Mouse (Mus musculus): ENCODE data around the gene Ppm1n. TPM values are rescaled to one million over a fixed set of nuclear protein-coding genes. Genes with fewer than 3 reads are reported as not detected.

Gene Ppm1n
- not detected in 2 replicates for polyA plus RNA-seq (2015; fragmentation: Nextera tagmentation; extraction: Ambion mirVana)

GRCm38 (mm10) chr7:19279581-19280114 lies at the start of gene Ppm1n:
Gene Ppm1n, minus strand, starts transcription at chr7:19280064.
- Histone ChIP-seq H3K4me1 (replicated peaks; ENCODE audit: control insufficient read depth, insufficient read depth, low read length) (peaks cover 13% of the 10 kb centered on the region), H3K36me3 (ENCODE audit: control insufficient read depth, insufficient read depth, low read length) (no peaks in the 10 kb centered on the region), H3K27ac (ENCODE audit: low read length) (no peak within 1 kb of the TSS), H3K4me3 (ENCODE audit: low read length) (peak within 1 kb of the TSS; percentile 24), H3K9me3 (ENCODE audit: control insufficient read depth, low read length) (no peaks in the 10 kb centered on the region), H3K4me2 (ENCODE audit: low read depth, low read length) (peak within 1 kb of the TSS; percentile 36), H3K27me3 (ENCODE audit: control insufficient read depth, insufficient read depth, low read depth, low read length) (peaks cover 48% of the 10 kb centered on the region), H3K9ac (ENCODE audit: low read length) (no peak within 1 kb of the TSS)
- no peak for ATAC-seq (ENCODE audit: low read depth)
- under 1% methylated on average over 45 of the region's 46 CpGs for WGBS

- Histone ChIP-seq H3K27me3 (ENCODE audit: control insufficient read depth, insufficient read depth, low read depth, low read length) (no peaks in the 10 kb centered on the region), H3K9me3 (ENCODE audit: control insufficient read depth, low read length) (no peaks in the 10 kb centered on the region), H3K27ac (ENCODE audit: low read length) (no peak overlapping the region), H3K4me2 (ENCODE audit: low read depth, low read length) (no peak overlapping the region), H3K9ac (ENCODE audit: low read length) (no peak overlapping the region), H3K4me3 (ENCODE audit: low read length) (no peak overlapping the region), H3K36me3 (ENCODE audit: control insufficient read depth, insufficient read depth, low read length) (no peaks in the 10 kb centered on the region), H3K4me1 (replicated peaks; ENCODE audit: control insufficient read depth, insufficient read depth, low read length) (peaks cover 14% of the 10 kb centered on the region)
- ATAC-seq (ENCODE audit: low read depth), result no peak
These were observed 48.6 kb upstream of the Ppm1n start for GRCm38 (mm10) chr7:19328425-19328824.

- WGBS, result 74% methylated on average over 5 of the region's 5 CpGs
These were observed 47.9 kb upstream of the Ppm1n start for GRCm38 (mm10) chr7:19327782-19328181.

GRCm38 (mm10) chr7:19327128-19327527 lies 47.3 kb upstream of the Ppm1n start:
- H3K4me3 ChIP-seq (ENCODE audit: low read length), result peak overlapping the region; percentile 38
- H3K9ac ChIP-seq (ENCODE audit: low read length), result peak overlapping the region; percentile 59
- no peaks in the 10 kb centered on the region; the same call in 1 of the 2 replicates for H3K27me3 ChIP-seq (ENCODE audit: control insufficient read depth, insufficient read depth, low read depth, low read length)
- H3K27ac ChIP-seq (ENCODE audit: low read length), result peak overlapping the region; percentile 88
- ATAC-seq (ENCODE audit: low read depth), result peak; percentile 84
- WGBS, result 0% methylated on average over 22 of the region's 22 CpGs
- no peaks in the 10 kb centered on the region for H3K9me3 ChIP-seq (ENCODE audit: control insufficient read depth, low read length)
- no peaks in the 10 kb centered on the region for H3K36me3 ChIP-seq (ENCODE audit: control insufficient read depth, insufficient read depth, low read length)
- H3K4me2 ChIP-seq (ENCODE audit: low read depth, low read length), result peak overlapping the region; percentile 84
- H3K4me1 ChIP-seq (replicated peaks; ENCODE audit: control insufficient read depth, insufficient read depth, low read length), result peaks cover 14% of the 10 kb centered on the region

More at GRCm38 (mm10) chr7:19327782-19328181, 47.9 kb upstream of the Ppm1n start:
- no peak for ATAC-seq (ENCODE audit: low read depth)
- H3K27me3 ChIP-seq (ENCODE audit: control insufficient read depth, insufficient read depth, low read depth, low read length), result no peaks in the 10 kb centered on the region
- peaks cover 14% of the 10 kb centered on the region for H3K4me1 ChIP-seq (replicated peaks; ENCODE audit: control insufficient read depth, insufficient read depth, low read length)
- no peaks in the 10 kb centered on the region for H3K9me3 ChIP-seq (ENCODE audit: control insufficient read depth, low read length)
- peak overlapping the region; percentile 88 for H3K27ac ChIP-seq (ENCODE audit: low read length)
- no peaks in the 10 kb centered on the region for H3K36me3 ChIP-seq (ENCODE audit: control insufficient read depth, insufficient read depth, low read length)
- peak overlapping the region; percentile 59 for H3K9ac ChIP-seq (ENCODE audit: low read length)
- peak overlapping the region; percentile 84 for H3K4me2 ChIP-seq (ENCODE audit: low read depth, low read length)
- H3K4me3 ChIP-seq (ENCODE audit: low read length), result no peak overlapping the region

- H3K4me1 ChIP-seq (replicated peaks; ENCODE audit: control insufficient read depth, insufficient read depth, low read length), result peaks cover 14% of the 10 kb centered on the region
- H3K9me3 ChIP-seq (ENCODE audit: control insufficient read depth, low read length), result no peaks in the 10 kb centered on the region
- peak overlapping the region; percentile 84 for H3K4me2 ChIP-seq (ENCODE audit: low read depth, low read length)
- under 1% methylated on average over 20 of the region's 20 CpGs for WGBS
- peak overlapping the region; percentile 88 for H3K27ac ChIP-seq (ENCODE audit: low read length)
- peak overlapping the region; percentile 59 for H3K9ac ChIP-seq (ENCODE audit: low read length)
- H3K36me3 ChIP-seq (ENCODE audit: control insufficient read depth, insufficient read depth, low read length), result no peaks in the 10 kb centered on the region
- no peaks in the 10 kb centered on the region; the same call in 1 of the 2 replicates for H3K27me3 ChIP-seq (ENCODE audit: control insufficient read depth, insufficient read depth, low read depth, low read length)
- peak; percentile 84 for ATAC-seq (ENCODE audit: low read depth)
- H3K4me3 ChIP-seq (ENCODE audit: low read length), result peak overlapping the region; percentile 38
These were observed 46.5 kb upstream of the Ppm1n start for GRCm38 (mm10) chr7:19326359-19326758.

- no peak overlapping the region for H3K4me2 ChIP-seq (ENCODE audit: low read depth, low read length)
- WGBS, result 65% methylated on average over 21 of the region's 21 CpGs
- no peaks in the 10 kb centered on the region; the same call in 1 of the 2 replicates for H3K27me3 ChIP-seq (ENCODE audit: control insufficient read depth, insufficient read depth, low read depth, low read length)
- no peak for ATAC-seq (ENCODE audit: low read depth)
- H3K36me3 ChIP-seq (ENCODE audit: control insufficient read depth, insufficient read depth, low read length), result no peaks in the 10 kb centered on the region
- no peak overlapping the region for H3K27ac ChIP-seq (ENCODE audit: low read length)
- H3K4me1 ChIP-seq (replicated peaks; ENCODE audit: control insufficient read depth, insufficient read depth, low read length), result peaks cover 15% of the 10 kb centered on the region
- H3K9me3 ChIP-seq (ENCODE audit: control insufficient read depth, low read length), result no peaks in the 10 kb centered on the region
- no peak overlapping the region; the same call in 1 of the 2 replicates for H3K4me3 ChIP-seq (ENCODE audit: low read length)
- H3K9ac ChIP-seq (ENCODE audit: low read length), result no peak overlapping the region; the same call in 1 of the 2 replicates
These were observed 45.7 kb upstream of the Ppm1n start for GRCm38 (mm10) chr7:19325262-19326199.

- Histone ChIP-seq H3K27me3 (ENCODE audit: control insufficient read depth, insufficient read depth, low read depth, low read length) (no peaks in the 10 kb centered on the region; the same call in 1 of the 2 replicates), H3K9me3 (ENCODE audit: control insufficient read depth, low read length) (no peaks in the 10 kb centered on the region), H3K4me1 (replicated peaks; ENCODE audit: control insufficient read depth, insufficient read depth, low read length) (peaks cover 23% of the 10 kb centered on the region), H3K27ac (ENCODE audit: low read length) (no peak overlapping the region), H3K36me3 (ENCODE audit: control insufficient read depth, insufficient read depth, low read length) (no peaks in the 10 kb centered on the region), H3K4me3 (ENCODE audit: low read length) (no peak overlapping the region), H3K4me2 (ENCODE audit: low read depth, low read length) (no peak overlapping the region), H3K9ac (ENCODE audit: low read length) (no peak overlapping the region)
- ATAC-seq (ENCODE audit: low read depth), result no peak
- 87% methylated on average over 11 of the region's 11 CpGs for WGBS
These were observed 44.4 kb upstream of the Ppm1n start for GRCm38 (mm10) chr7:19324221-19324620.

- ATAC-seq (ENCODE audit: low read depth), result no peak
- WGBS, result 29% methylated on average over 9 of the region's 9 CpGs
- no peak overlapping the region for H3K9ac ChIP-seq (ENCODE audit: low read length)
- H3K4me3 ChIP-seq (ENCODE audit: low read length), result no peak overlapping the region
- H3K4me2 ChIP-seq (ENCODE audit: low read depth, low read length), result no peak overlapping the region
- H3K4me1 ChIP-seq (replicated peaks; ENCODE audit: control insufficient read depth, insufficient read depth, low read length), result peaks cover 22% of the 10 kb centered on the region
- no peak overlapping the region for H3K27ac ChIP-seq (ENCODE audit: low read length)
- no peaks in the 10 kb centered on the region for H3K9me3 ChIP-seq (ENCODE audit: control insufficient read depth, low read length)
- H3K36me3 ChIP-seq (ENCODE audit: control insufficient read depth, insufficient read depth, low read length), result no peaks in the 10 kb centered on the region
- no peaks in the 10 kb centered on the region; the same call in 1 of the 2 replicates for H3K27me3 ChIP-seq (ENCODE audit: control insufficient read depth, insufficient read depth, low read depth, low read length)
These were observed 42.6 kb upstream of the Ppm1n start for GRCm38 (mm10) chr7:19322489-19322888.

GRCm38 (mm10) chr7:19321464-19321863 lies 41.6 kb upstream of the Ppm1n start:
- Histone ChIP-seq H3K36me3 (ENCODE audit: control insufficient read depth, insufficient read depth, low read length) (no peaks in the 10 kb centered on the region), H3K27me3 (ENCODE audit: control insufficient read depth, insufficient read depth, low read depth, low read length) (no peaks in the 10 kb centered on the region; the same call in 1 of the 2 replicates), H3K9ac (ENCODE audit: low read length) (no peak overlapping the region), H3K9me3 (ENCODE audit: control insufficient read depth, low read length) (no peaks in the 10 kb centered on the region), H3K4me2 (ENCODE audit: low read depth, low read length) (no peak overlapping the region), H3K4me1 (replicated peaks; ENCODE audit: control insufficient read depth, insufficient read depth, low read length) (peaks cover 13% of the 10 kb centered on the region), H3K27ac (ENCODE audit: low read length) (no peak overlapping the region), H3K4me3 (ENCODE audit: low read length) (no peak overlapping the region)
- WGBS, result 37% methylated on average over 5 of the region's 5 CpGs
- no peak for ATAC-seq (ENCODE audit: low read depth)

All from lung, embryonic 16.5 days (tissue).